Mouse (Mus musculus): ENCODE results near the gene Vat1. TPM values are rescaled to one million over a fixed set of nuclear protein-coding genes. Genes with fewer than 3 reads are reported as not detected.
"Not testable (repeated sequence)": the region's sequence is repeated elsewhere in the genome, so short reads cannot be mapped to it uniquely, and the experiment has no call there.

Gene Vat1
- polyA plus RNA-seq, 1 experiment from 2014 or later, result 105 TPM

GRCm38 (mm10) chr11:101477194-101477551 is 11.1 kb upstream of the Vat1 start:
- WGBS, result 10% methylated on average over 4 of the region's 4 CpGs
- Histone ChIP-seq H3K36me3 (no peaks in the 10 kb centered on the region; the same call in 1 of the 2 replicates), H3K4me1 (peaks cover 17% of the 10 kb centered on the region), H3K27ac (replicated peaks) (peak overlapping the region; percentile 23; the same call in 1 of the 2 replicates), H3K9ac (replicated peaks) (no peak overlapping the region), H3K4me2 (no peak overlapping the region), H3K4me3 (replicated peaks) (no peak overlapping the region), H3K27me3 (replicated peaks) (no peaks in the 10 kb centered on the region), H3K9me3 (replicated peaks) (no peaks in the 10 kb centered on the region)
- ATAC-seq (ENCODE audit: low FRiP score), result no peak

GRCm38 (mm10) chr11:101476361-101476760 is 10.3 kb upstream of the Vat1 start:
- not testable (repeated sequence) for ATAC-seq (ENCODE audit: low FRiP score); H3K9ac ChIP-seq (replicated peaks); H3K4me3 ChIP-seq (replicated peaks); H3K4me2 ChIP-seq; H3K27ac ChIP-seq (replicated peaks); H3K36me3 ChIP-seq; H3K27me3 ChIP-seq (replicated peaks); H3K9me3 ChIP-seq (replicated peaks)
- H3K4me1 ChIP-seq, result peaks cover 23% of the 10 kb centered on the region
- 80% methylated on average over 4 of the region's 4 CpGs for WGBS

- no peak for ATAC-seq (ENCODE audit: low FRiP score)
- Histone ChIP-seq H3K36me3 (peaks cover 12% of the 10 kb centered on the region), H3K4me1 (peaks cover 29% of the 10 kb centered on the region), H3K27ac (replicated peaks) (no peak overlapping the region), H3K4me2 (no peak overlapping the region), H3K27me3 (replicated peaks) (no peaks in the 10 kb centered on the region), H3K9me3 (replicated peaks) (no peaks in the 10 kb centered on the region), H3K4me3 (replicated peaks) (no peak overlapping the region), H3K9ac (replicated peaks) (no peak overlapping the region)
- 68% methylated on average over 5 of the region's 5 CpGs for WGBS
Observed at GRCm38 (mm10) chr11:101474298-101474697, 8.3 kb upstream of the Vat1 start.

GRCm38 (mm10) chr11:101473686-101474085 is 7.7 kb upstream of the Vat1 start:
- not testable (repeated sequence) for H3K9ac ChIP-seq (replicated peaks); H3K27ac ChIP-seq (replicated peaks); H3K4me3 ChIP-seq (replicated peaks); H3K4me2 ChIP-seq; H3K27me3 ChIP-seq (replicated peaks); ATAC-seq (ENCODE audit: low FRiP score); H3K9me3 ChIP-seq (replicated peaks)
- Histone ChIP-seq H3K4me1 (peaks cover 35% of the 10 kb centered on the region), H3K36me3 (peaks cover 12% of the 10 kb centered on the region)
- 81% methylated on average over 1 of the region's 1 CpGs for WGBS

- Histone ChIP-seq H3K9ac (replicated peaks) (no peak overlapping the region), H3K4me1 (peaks cover 35% of the 10 kb centered on the region), H3K4me2 (no peak overlapping the region), H3K9me3 (replicated peaks) (no peaks in the 10 kb centered on the region), H3K36me3 (peaks cover 12% of the 10 kb centered on the region), H3K27ac (replicated peaks) (no peak overlapping the region), H3K4me3 (replicated peaks) (no peak overlapping the region), H3K27me3 (replicated peaks) (no peaks in the 10 kb centered on the region)
- 62% methylated on average over 7 of the region's 7 CpGs for WGBS
- no peak for ATAC-seq (ENCODE audit: low FRiP score)
Observed at GRCm38 (mm10) chr11:101472336-101472735, 6.3 kb upstream of the Vat1 start.

- H3K27me3 ChIP-seq (replicated peaks), result no peaks in the 10 kb centered on the region
- no peak overlapping the region for H3K4me3 ChIP-seq (replicated peaks)
- H3K27ac ChIP-seq (replicated peaks), result no peak overlapping the region
- H3K4me2 ChIP-seq, result no peak overlapping the region
- peaks cover 12% of the 10 kb centered on the region for H3K36me3 ChIP-seq
- H3K4me1 ChIP-seq, result peaks cover 35% of the 10 kb centered on the region
- H3K9ac ChIP-seq (replicated peaks), result no peak overlapping the region
- no peak for ATAC-seq (ENCODE audit: low FRiP score)
- no peaks in the 10 kb centered on the region for H3K9me3 ChIP-seq (replicated peaks)
- 59% methylated on average over 3 of the region's 3 CpGs for WGBS
Observed at GRCm38 (mm10) chr11:101471926-101472325, 5.9 kb upstream of the Vat1 start.

- H3K4me2 ChIP-seq, result peak overlapping the region; percentile 5; the same call in 1 of the 2 replicates
- 27% methylated on average over 7 of the region's 7 CpGs for WGBS
- no peak overlapping the region for H3K4me3 ChIP-seq (replicated peaks)
- 0 out of 2 replicates have a peak overlapping the region, but pooled peaks have one; percentile 13 for H3K27ac ChIP-seq (replicated peaks)
- peaks cover 12% of the 10 kb centered on the region for H3K36me3 ChIP-seq
- H3K27me3 ChIP-seq (replicated peaks), result no peaks in the 10 kb centered on the region
- H3K9me3 ChIP-seq (replicated peaks), result no peaks in the 10 kb centered on the region
- peak overlapping the region; percentile 28; the same call in 1 of the 2 replicates for H3K9ac ChIP-seq (replicated peaks)
- H3K4me1 ChIP-seq, result peaks cover 44% of the 10 kb centered on the region
- ATAC-seq (ENCODE audit: low FRiP score), result no peak
Observed at GRCm38 (mm10) chr11:101470206-101470605, 4.2 kb upstream of the Vat1 start.

- WGBS, result 56% methylated on average over 4 of the region's 4 CpGs
- H3K36me3 ChIP-seq, result peaks cover 12% of the 10 kb centered on the region
- no peak for ATAC-seq (ENCODE audit: low FRiP score)
- no peaks in the 10 kb centered on the region for H3K27me3 ChIP-seq (replicated peaks)
- H3K9ac ChIP-seq (replicated peaks), result peak overlapping the region; percentile 71
- 0 out of 2 replicates have a peak overlapping the region, but pooled peaks have one; percentile 90 for H3K27ac ChIP-seq (replicated peaks)
- H3K9me3 ChIP-seq (replicated peaks), result no peaks in the 10 kb centered on the region
- peak overlapping the region; percentile 96 for H3K4me3 ChIP-seq (replicated peaks)
- peak overlapping the region; percentile 82 for H3K4me2 ChIP-seq
- peaks cover 53% of the 10 kb centered on the region for H3K4me1 ChIP-seq
Observed at GRCm38 (mm10) chr11:101469155-101469554, 3.1 kb upstream of the Vat1 start.

GRCm38 (mm10) chr11:101468731-101469130 is 2.7 kb upstream of the Vat1 start:
- H3K4me2 ChIP-seq, result peak overlapping the region; percentile 82
- no peaks in the 10 kb centered on the region for H3K9me3 ChIP-seq (replicated peaks)
- H3K4me1 ChIP-seq, result peaks cover 57% of the 10 kb centered on the region
- 3% methylated on average over 13 of the region's 13 CpGs for WGBS
- peak overlapping the region; percentile 71 for H3K9ac ChIP-seq (replicated peaks)
- peak overlapping the region; percentile 90 for H3K27ac ChIP-seq (replicated peaks)
- peaks cover 12% of the 10 kb centered on the region for H3K36me3 ChIP-seq
- H3K27me3 ChIP-seq (replicated peaks), result no peaks in the 10 kb centered on the region
- no peak for ATAC-seq (ENCODE audit: low FRiP score)
- peak overlapping the region; percentile 96 for H3K4me3 ChIP-seq (replicated peaks)

GRCm38 (mm10) chr11:101468263-101468688 is 2.2 kb upstream of the Vat1 start:
- Histone ChIP-seq H3K4me3 (replicated peaks) (peak overlapping the region; percentile 96), H3K27ac (replicated peaks) (peak overlapping the region; percentile 90), H3K36me3 (peaks cover 12% of the 10 kb centered on the region), H3K9me3 (replicated peaks) (no peaks in the 10 kb centered on the region), H3K4me2 (peak overlapping the region; percentile 82), H3K9ac (replicated peaks) (peak overlapping the region; percentile 71), H3K4me1 (peaks cover 62% of the 10 kb centered on the region), H3K27me3 (replicated peaks) (no peaks in the 10 kb centered on the region)
- peak; percentile 27 for ATAC-seq (ENCODE audit: low FRiP score)
- WGBS, result under 1% methylated on average over 29 of the region's 31 CpGs

- Histone ChIP-seq H3K27ac (replicated peaks) (peak overlapping the region; percentile 90), H3K4me2 (peak overlapping the region; percentile 82), H3K27me3 (replicated peaks) (no peaks in the 10 kb centered on the region), H3K36me3 (peaks cover 15% of the 10 kb centered on the region), H3K9me3 (replicated peaks) (no peaks in the 10 kb centered on the region), H3K9ac (replicated peaks) (peak overlapping the region; percentile 71), H3K4me3 (replicated peaks) (peak overlapping the region; percentile 96), H3K4me1 (peaks cover 65% of the 10 kb centered on the region)
- peak; percentile 81 for ATAC-seq (ENCODE audit: low FRiP score)
- under 1% methylated on average over 43 of the region's 54 CpGs for WGBS
Observed at GRCm38 (mm10) chr11:101467477-101468262, 1.6 kb upstream of the Vat1 start.

GRCm38 (mm10) chr11:101466552-101466950 is 521 bp upstream of the Vat1 start:
- WGBS, result 59% methylated on average over 5 of the region's 5 CpGs
- H3K27ac ChIP-seq (replicated peaks); H3K27me3 ChIP-seq (replicated peaks); H3K9me3 ChIP-seq (replicated peaks); ATAC-seq (ENCODE audit: low FRiP score): not testable (repeated sequence)
- Histone ChIP-seq H3K4me3 (replicated peaks) (peak overlapping the region; percentile 96), H3K36me3 (peaks cover 26% of the 10 kb centered on the region), H3K9ac (replicated peaks) (peak overlapping the region; percentile 97; the same call in 1 of the 2 replicates), H3K4me2 (peak overlapping the region; percentile 82), H3K4me1 (peaks cover 62% of the 10 kb centered on the region)
